Mouse (Mus musculus): ENCODE measurements at regions not wholly inside any gene's neighbourhood (a gene's known extent, or its start where the extent isn't known, plus 50 kb on each side); places are given as distances from the start of the nearest gene placed in this dataset.

GRCm38 (mm10) chr1:89281107-89281655 is 173.4 kb upstream of the Agap1 start:
- TF ChIP-seq POLR2A (IDR thresholded peaks at IDR 0.05; ENCODE audit: insufficient read depth, low read depth, low read length), result no peak
- no peak for TF ChIP-seq CTCF (IDR thresholded peaks at IDR 0.05)
- TF ChIP-seq EP300 (IDR thresholded peaks at IDR 0.05; ENCODE audit: insufficient read depth, low read depth, low read length), result no peak

Data from heart, adult 2 months (tissue).